Mouse (Mus musculus) kidney, adult 2 months (tissue): Measurements from ENCODE around the gene Unc13a. TPM values are rescaled to one million over a fixed set of nuclear protein-coding genes. Genes with fewer than 3 reads are reported as not detected.
A peak's percentile ranks its signal among the peaks of the same experiment; 100 is the strongest.

Experiments
- DNase-seq: peaks from one replicate; pipeline ENCODE4 v3.0.0; 2021
- H3K27ac ChIP-seq: fragments of 200-500 bp; 2 replicates; pipeline ENCODE4 v1.5.1; 2012; ENCODE audit warnings: low read depth, low read length, control low read depth, inconsistent platforms; ENCODE audit not compliant: insufficient read depth
- H3K27me3 ChIP-seq: fragments of 200-500 bp; replicated peaks from 2 replicates; pipeline ENCODE4 v1.6.1; 2012; ENCODE audit warnings: mild to moderate bottlenecking, moderate library complexity, low read length, inconsistent platforms; ENCODE audit not compliant: control insufficient read depth, insufficient read depth
- H3K36me3 ChIP-seq: fragments of 200-500 bp; 2 replicates; pipeline ENCODE4 v1.6.1; 2012; ENCODE audit warnings: mild to moderate bottlenecking, moderate library complexity, low read length, inconsistent platforms; ENCODE audit not compliant: control insufficient read depth, insufficient read depth
- H3K4me1 ChIP-seq: fragments of 200-500 bp; 2 replicates; pipeline ENCODE4 v1.6.1; 2011; ENCODE audit warnings: low read length; ENCODE audit not compliant: control insufficient read depth, insufficient read depth
- H3K4me3 ChIP-seq: fragments of 200-500 bp; 2 replicates; pipeline ENCODE4 v1.5.1; 2011; ENCODE audit warnings: mild to moderate bottlenecking, low read depth, low read length, control low read depth; ENCODE audit not compliant: insufficient read depth
- CTCF ChIP-seq: fragments of 200-500 bp; conservative IDR thresholded peaks from 2 replicates; pipeline ENCODE4 v1.5.1; 2011; ENCODE audit warnings: low read depth, mild to moderate bottlenecking, control low read depth, low read length, moderate library complexity, mixed read lengths; ENCODE audit not compliant: insufficient read depth, insufficient read length
- POLR2A ChIP-seq: fragments of 200-500 bp; IDR thresholded peaks from one replicate; pipeline ENCODE4 v1.6.1; 2011; ENCODE audit warnings: low read depth, low read length, control low read depth
- WGBS: fragments of 180-500 bp; shearing (Covaris S2); methylation state at CpG from one replicate; pipeline ENCODE4 v1.1.7; 2018; 5-methylcytosine and 5-hydroxymethylcytosine counted together
- polyA plus RNA-seq: library from polyadenylated mRNA; depleted of rRNA; stranded (reverse); fragments of >200 nt; gene quantifications from 2 replicates; pipeline ENCODE4 v1.2.3, GENCODE M21; 2012

Unc13a gene
- polyA plus RNA-seq, 1 experiment = 2.1 TPM

DNA sequence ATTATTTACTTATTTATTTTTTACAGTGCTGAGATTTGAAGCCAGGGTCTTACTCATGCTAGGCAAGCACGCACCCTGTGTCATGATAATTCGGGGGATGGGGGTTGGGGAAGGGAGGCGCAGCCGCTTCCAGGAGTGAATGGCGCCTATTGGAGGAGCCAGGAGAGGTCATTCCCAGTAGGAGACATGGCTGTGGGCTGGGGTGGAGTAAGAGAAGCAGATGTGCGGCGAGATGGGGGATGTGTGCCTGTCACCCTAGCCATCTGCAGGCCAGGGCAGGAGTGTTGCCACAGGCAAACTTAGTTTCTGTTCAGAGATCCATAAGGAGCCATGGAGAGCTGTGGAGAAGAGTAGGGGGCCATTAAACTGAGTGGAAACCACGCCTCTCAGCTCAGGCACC lies 16.1 kb upstream of the Unc13a start:
- TF ChIP-seq CTCF = no peak
- TF ChIP-seq POLR2A = no peak
- no peak for DNase-seq
- H3K4me1 ChIP-seq = no peaks in the 10 kb centered on the region
- H3K36me3 ChIP-seq = no peaks in the 10 kb centered on the region
- H3K4me3 ChIP-seq = no peak overlapping the region
- H3K27ac ChIP-seq = no peak overlapping the region
- WGBS = 25% methylated on average over 8 of the region's 8 CpGs
- H3K27me3 ChIP-seq = no peaks in the 10 kb centered on the region

DNA sequence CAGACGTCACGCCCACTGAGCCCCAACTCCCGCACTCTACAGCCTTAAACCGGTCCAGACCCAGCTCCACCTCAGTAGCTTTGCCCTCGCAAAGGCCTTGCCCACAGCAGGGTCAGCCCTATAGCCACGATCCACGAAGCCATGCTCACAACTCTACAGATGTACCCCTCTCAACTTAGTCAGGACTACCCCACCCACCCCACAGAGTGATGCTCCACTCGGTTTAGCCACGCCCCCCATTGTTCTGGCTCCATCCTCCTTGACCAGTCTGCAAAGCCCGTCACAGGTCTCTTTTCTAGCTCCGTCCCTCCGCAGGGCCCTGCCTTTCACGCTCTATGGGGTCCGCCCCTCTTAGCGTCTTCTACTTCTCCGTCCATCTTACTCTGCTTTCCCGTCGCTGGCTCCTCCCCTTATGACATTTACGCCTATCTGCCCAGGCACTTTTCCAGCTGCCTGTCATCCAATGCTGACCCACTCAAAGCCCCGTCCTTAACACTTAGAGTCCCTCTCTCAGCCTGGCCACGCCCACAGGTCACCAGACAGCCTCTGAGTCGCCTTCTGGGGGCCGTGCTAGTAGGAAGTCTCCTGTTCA lies 14.7 kb upstream of the Unc13a start:
- no peaks in the 10 kb centered on the region for H3K27me3 ChIP-seq
- no peak overlapping the region for H3K27ac ChIP-seq
- TF ChIP-seq CTCF = no peak
- WGBS = 17% methylated on average over 23 of the region's 23 CpGs
- no peaks in the 10 kb centered on the region for H3K36me3 ChIP-seq
- no peak for DNase-seq
- no peaks in the 10 kb centered on the region for H3K4me1 ChIP-seq
- no peak overlapping the region for H3K4me3 ChIP-seq

DNA sequence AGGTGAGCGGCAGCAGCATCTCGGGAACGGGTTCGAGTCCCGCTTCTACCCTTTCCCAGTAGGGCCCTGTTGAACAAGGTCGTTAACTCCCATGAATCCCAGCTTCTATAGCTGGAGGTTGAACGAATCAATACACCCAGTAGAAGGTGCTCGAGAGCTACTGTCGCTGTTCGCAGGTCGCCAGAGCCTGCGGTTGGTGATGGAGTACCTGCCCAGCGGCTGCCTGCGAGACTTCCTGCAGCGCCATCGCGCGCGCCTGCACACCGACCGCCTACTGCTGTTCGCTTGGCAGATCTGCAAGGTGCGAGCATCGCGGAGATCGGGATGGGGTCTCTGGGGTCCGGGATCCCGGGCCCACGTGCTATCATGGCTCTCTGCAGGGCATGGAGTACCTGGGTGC lies 14.0 kb upstream of the Unc13a start:
- H3K27me3 ChIP-seq = no peaks in the 10 kb centered on the region
- no peak for DNase-seq

DNA sequence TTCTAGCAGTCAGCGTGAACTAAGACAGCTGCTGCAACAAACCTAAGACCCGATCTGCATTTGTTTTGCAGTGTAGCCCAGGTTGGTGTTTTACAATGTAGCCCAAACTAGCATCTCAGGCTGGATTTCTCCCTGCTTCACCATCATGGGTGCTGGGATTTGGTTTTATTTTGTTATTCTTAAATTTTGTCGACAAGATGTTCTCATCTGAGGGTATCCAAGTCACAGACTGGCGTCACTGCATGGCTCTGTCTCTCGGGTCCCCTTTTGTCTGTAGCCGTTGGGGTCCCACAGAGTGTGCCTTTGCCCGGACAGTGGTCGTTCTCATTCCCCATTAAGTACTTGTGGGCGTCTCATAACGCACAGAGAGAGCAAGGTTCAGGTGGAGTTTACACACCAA lies 13.1 kb upstream of the Unc13a start:
- DNase-seq = no peak
- Histone ChIP-seq H3K36me3 (no peaks in the 10 kb centered on the region), H3K4me3 (no peak overlapping the region), H3K4me1 (no peaks in the 10 kb centered on the region), H3K27me3 (no peaks in the 10 kb centered on the region), H3K27ac (no peak overlapping the region)
- 41% methylated on average over 10 of the region's 10 CpGs for WGBS
- TF ChIP-seq POLR2A = no peak
- no peak for TF ChIP-seq CTCF

More for the DNA sequence above, 14.0 kb upstream of the Unc13a start:
- Histone ChIP-seq H3K27ac (no peak overlapping the region), H3K4me1 (no peaks in the 10 kb centered on the region), H3K36me3 (no peaks in the 10 kb centered on the region), H3K4me3 (no peak overlapping the region)
- WGBS = 25% methylated on average over 29 of the region's 29 CpGs
- no peak for TF ChIP-seq CTCF
- no peak for TF ChIP-seq POLR2A

DNA sequence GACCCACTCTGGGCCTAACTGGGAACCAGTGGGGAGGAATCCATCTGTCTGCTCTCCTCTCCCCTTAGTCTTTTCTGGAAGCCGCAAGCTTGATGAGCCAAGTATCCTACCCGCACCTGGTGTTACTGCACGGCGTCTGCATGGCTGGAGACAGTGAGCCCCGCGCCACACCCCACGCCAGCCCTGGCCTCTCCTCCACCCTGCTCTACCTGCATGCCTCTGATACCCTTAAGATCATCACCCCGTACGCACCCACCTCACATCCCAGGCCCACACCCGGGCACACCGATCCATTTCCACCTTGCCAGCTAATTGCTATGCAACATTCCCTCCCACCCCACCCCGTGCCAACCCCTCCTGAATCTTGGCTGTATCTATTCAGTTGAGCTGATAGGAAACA lies 11.3 kb upstream of the Unc13a start:
- DNase-seq = no peak
- TF ChIP-seq POLR2A (no peak), CTCF (no peak)
- H3K4me3 ChIP-seq = no peak overlapping the region
- H3K27me3 ChIP-seq = no peaks in the 10 kb centered on the region
- WGBS = 83% methylated on average over 12 of the region's 12 CpGs
- no peaks in the 10 kb centered on the region for H3K36me3 ChIP-seq
- no peaks in the 10 kb centered on the region for H3K4me1 ChIP-seq
- H3K27ac ChIP-seq = no peak overlapping the region

DNA sequence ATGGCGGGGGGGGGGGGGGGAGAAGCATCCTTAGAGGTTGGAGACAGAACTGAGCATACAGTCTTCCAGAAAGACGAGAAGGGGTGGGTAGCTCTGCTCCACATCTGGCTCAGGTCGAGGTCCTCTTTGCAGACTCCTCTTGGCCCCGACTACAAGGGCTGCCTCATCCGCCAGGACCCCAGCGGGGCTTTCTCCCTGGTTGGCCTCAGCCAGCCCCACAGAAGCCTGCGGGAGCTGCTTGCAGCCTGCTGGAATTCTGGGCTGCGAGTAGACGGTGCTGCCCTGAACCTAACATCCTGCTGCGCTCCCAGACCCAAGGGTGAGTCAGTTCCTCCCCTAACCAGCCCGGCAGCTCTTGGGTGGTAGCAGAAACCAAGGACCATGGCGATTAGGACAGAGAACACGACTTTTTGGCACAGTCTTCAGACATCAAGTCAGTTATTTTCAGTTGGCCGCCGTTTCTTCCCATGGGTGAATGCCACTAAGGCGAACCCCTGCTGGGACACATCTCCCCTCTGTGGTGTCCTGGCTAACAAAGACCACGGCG lies 9.9 kb upstream of the Unc13a start:
- no peak for TF ChIP-seq CTCF
- no peak for TF ChIP-seq POLR2A
- Histone ChIP-seq H3K4me3 (no peak overlapping the region), H3K4me1 (no peaks in the 10 kb centered on the region), H3K27ac (no peak overlapping the region; the same call in 1 of the 2 replicates), H3K27me3 (no peaks in the 10 kb centered on the region), H3K36me3 (no peaks in the 10 kb centered on the region)
- WGBS = 28% methylated on average over 18 of the region's 18 CpGs
- peak; percentile 38 for DNase-seq

DNA sequence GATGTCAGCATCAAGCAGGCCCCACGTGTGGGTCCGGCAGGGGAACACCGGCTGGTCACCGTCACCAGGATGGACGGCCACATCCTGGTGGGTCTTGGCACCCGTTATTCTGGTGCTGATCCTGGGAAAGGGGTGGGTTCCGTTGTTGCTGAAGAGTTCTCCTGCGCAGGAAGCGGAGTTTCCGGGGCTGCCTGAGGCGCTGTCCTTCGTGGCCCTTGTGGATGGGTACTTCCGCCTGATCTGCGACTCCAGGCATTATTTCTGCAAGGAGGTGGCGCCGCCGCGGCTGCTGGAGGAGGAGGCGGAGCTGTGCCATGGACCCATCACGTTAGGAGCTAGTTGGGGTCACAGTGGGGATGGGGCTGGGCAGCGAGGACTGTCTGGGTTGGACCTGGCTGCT lies 8.9 kb upstream of the Unc13a start:
- no peaks in the 10 kb centered on the region for H3K27me3 ChIP-seq
- no peaks in the 10 kb centered on the region for H3K36me3 ChIP-seq
- 0 out of 2 replicates have a peak overlapping the region, but pooled peaks have one; percentile 36 for H3K27ac ChIP-seq
- TF ChIP-seq POLR2A (no peak), CTCF (no peak)
- peaks cover 5% of the 10 kb centered on the region; the same call in 1 of the 2 replicates for H3K4me1 ChIP-seq
- H3K4me3 ChIP-seq = no peak overlapping the region
- DNase-seq = peak; percentile 70
- 32% methylated on average over 21 of the region's 21 CpGs for WGBS
